Mouse (Mus musculus) kidney, embryonic 14.5 days (tissue): ENCODE results near the gene Slc35d3. TPM values are rescaled to one million over a fixed set of nuclear protein-coding genes. Genes with fewer than 3 reads are reported as not detected.
A peak's percentile ranks its signal among the peaks of the same experiment; 100 is the strongest.

ENCODE experiments used
- ATAC-seq: fragments of 200-750 bp; cut with Nextera tagmentation; 2 replicates; pipeline ENCODE4 v1.8.0; 2017; ENCODE audit warnings: moderate number of reproducible peaks, mild to moderate bottlenecking, moderate TSS enrichment, moderate library complexity; ENCODE audit not compliant: low FRiP score, low TSS enrichment
- H3K27ac ChIP-seq: fragments of 300-500 bp; sonication (generic); 2 replicates; pipeline ENCODE4 v1.5.1; 2014; ENCODE audit warnings: low read depth, mild to moderate bottlenecking, low read length, moderate library complexity, mixed read lengths
- H3K27me3 ChIP-seq: fragments of 300-500 bp; sonication (generic); 2 replicates; pipeline ENCODE4 v1.6.1; 2014; ENCODE audit warnings: mild to moderate bottlenecking, low read length; ENCODE audit not compliant: control insufficient read depth, insufficient read depth
- H3K36me3 ChIP-seq: fragments of 300-500 bp; sonication (generic); 2 replicates; pipeline ENCODE4 v1.6.1; 2014; ENCODE audit warnings: low read length, mixed read lengths; ENCODE audit not compliant: control insufficient read depth, insufficient read depth
- H3K4me1 ChIP-seq: fragments of 300-500 bp; sonication (generic); 2 replicates; pipeline ENCODE4 v1.6.1; 2014; ENCODE audit warnings: low read length, mixed read lengths; ENCODE audit not compliant: control insufficient read depth, insufficient read depth
- H3K4me2 ChIP-seq: fragments of 300-500 bp; sonication (generic); replicated peaks from 2 replicates; pipeline ENCODE4 v1.6.1; 2014; ENCODE audit warnings: low read depth, mild to moderate bottlenecking, low read length
- H3K4me3 ChIP-seq: fragments of 300-500 bp; sonication (generic); 2 replicates; pipeline ENCODE4 v1.5.1; 2014; ENCODE audit warnings: mild to moderate bottlenecking, low read length
- H3K9ac ChIP-seq: fragments of 300-500 bp; sonication (generic); 2 replicates; pipeline ENCODE4 v1.6.1; 2014; ENCODE audit warnings: low read depth, mild to moderate bottlenecking, low read length, moderate library complexity
- H3K9me3 ChIP-seq: fragments of 300-500 bp; sonication (generic); 2 replicates; pipeline ENCODE4 v1.6.1; 2016; ENCODE audit warnings: low read length; ENCODE audit not compliant: control insufficient read depth
- WGBS: fragments of 180-500 bp; shearing (Covaris S2); extraction: QIAGEN DNeasy Blood & Tissue Kit; methylation state at CpG from one replicate; pipeline ENCODE4 v1.1.7; 2014; 5-methylcytosine and 5-hydroxymethylcytosine counted together
- polyA plus RNA-seq: library from polyadenylated mRNA; unstranded; fragments of >200 nt; fragmentation: Nextera tagmentation; extraction: Ambion mirVana; gene quantifications from 2 replicates; pipeline ENCODE4 v1.2.1, GENCODE M21; 2014

Gene Slc35d3
- polyA plus RNA-seq, 1 experiment from 2014 or later, result 0.08 TPM

DNA sequence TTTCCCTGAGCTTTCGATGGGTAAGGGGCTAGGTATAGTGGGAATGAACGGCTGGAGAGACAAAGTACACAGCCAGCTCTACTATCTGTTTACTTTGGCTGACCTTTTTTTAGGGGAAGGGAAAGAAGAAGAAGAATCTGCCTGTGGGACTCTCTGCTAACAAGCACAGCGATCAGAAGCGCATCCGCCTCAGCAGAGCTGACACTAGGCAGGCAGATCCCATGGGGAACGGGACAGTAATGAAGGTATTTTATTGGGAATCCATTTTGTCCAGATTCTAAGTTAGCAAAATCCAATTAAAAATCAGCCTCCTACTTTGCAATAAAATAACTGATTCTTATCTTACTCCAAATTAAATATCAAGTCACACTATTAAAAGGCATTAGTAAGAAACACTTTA lies 27.9 kb upstream of the Slc35d3 start:
- no peak overlapping the region for H3K27ac ChIP-seq
- H3K9ac ChIP-seq, result no peak overlapping the region
- ATAC-seq, result no peak
- H3K4me3 ChIP-seq, result no peak overlapping the region
- no peaks in the 10 kb centered on the region for H3K27me3 ChIP-seq
- no peaks in the 10 kb centered on the region for H3K4me1 ChIP-seq
- no peak overlapping the region for H3K4me2 ChIP-seq
- H3K9me3 ChIP-seq, result no peaks in the 10 kb centered on the region
- no peaks in the 10 kb centered on the region for H3K36me3 ChIP-seq
- 61% methylated on average over 6 of the region's 6 CpGs for WGBS

GRCm38 (mm10) chr10:19877679-19878078 lies 26.4 kb upstream of the Slc35d3 start:
- Histone ChIP-seq H3K36me3 (no peaks in the 10 kb centered on the region; the same call in 1 of the 2 replicates), H3K27ac (no peak overlapping the region), H3K4me1 (no peaks in the 10 kb centered on the region), H3K9ac (no peak overlapping the region), H3K4me2 (no peak overlapping the region), H3K9me3 (no peaks in the 10 kb centered on the region), H3K4me3 (no peak overlapping the region), H3K27me3 (no peaks in the 10 kb centered on the region)
- WGBS, result 87% methylated on average over 9 of the region's 9 CpGs
- no peak for ATAC-seq

DNA sequence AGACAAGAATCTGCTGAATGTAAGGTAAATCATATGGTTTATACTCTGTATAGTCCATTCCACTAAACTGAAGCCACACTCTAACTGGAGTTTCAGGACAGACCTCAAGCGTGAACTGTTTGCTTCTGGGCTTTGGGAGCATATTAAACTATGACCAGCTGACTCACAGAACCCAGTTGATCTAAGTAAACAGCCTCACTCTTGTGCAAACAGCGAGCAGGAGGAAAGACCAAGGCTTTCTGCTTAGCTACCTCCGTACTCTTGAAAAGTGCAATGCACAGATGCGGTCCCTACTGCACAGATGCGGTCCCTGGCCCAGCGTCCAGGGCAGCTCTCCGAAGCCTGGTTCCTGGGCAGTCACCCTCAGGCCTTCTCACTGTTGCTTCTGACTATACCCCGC lies 26.0 kb upstream of the Slc35d3 start:
- no peak overlapping the region for H3K27ac ChIP-seq
- H3K4me1 ChIP-seq, result no peaks in the 10 kb centered on the region
- no peak overlapping the region for H3K9ac ChIP-seq
- no peaks in the 10 kb centered on the region for H3K27me3 ChIP-seq
- H3K36me3 ChIP-seq, result no peaks in the 10 kb centered on the region; the same call in 1 of the 2 replicates
- no peaks in the 10 kb centered on the region for H3K9me3 ChIP-seq
- 89% methylated on average over 8 of the region's 8 CpGs for WGBS
- no peak overlapping the region for H3K4me3 ChIP-seq
- no peak overlapping the region for H3K4me2 ChIP-seq
- ATAC-seq, result no peak

DNA sequence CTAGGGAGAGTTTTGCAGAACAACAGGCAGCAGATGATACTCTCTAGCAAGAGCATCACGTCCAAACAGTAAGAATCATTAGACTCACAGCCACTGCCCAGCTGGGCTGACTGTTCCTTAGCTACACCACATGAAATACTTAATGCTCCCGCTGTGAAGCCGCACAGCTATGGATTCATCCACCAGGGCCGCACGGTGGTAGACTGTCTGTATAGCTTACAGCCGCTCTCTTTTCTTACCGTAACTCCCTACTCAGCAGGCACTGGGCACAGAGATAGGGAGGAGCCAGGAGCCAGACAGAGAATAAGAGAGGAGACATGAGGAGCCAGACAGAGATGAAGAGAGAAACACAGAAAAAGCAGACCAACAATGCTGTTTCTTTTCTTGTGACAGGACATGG lies 25.4 kb upstream of the Slc35d3 start:
- Histone ChIP-seq H3K27me3 (no peaks in the 10 kb centered on the region), H3K9ac (no peak overlapping the region), H3K4me2 (no peak overlapping the region), H3K27ac (no peak overlapping the region), H3K4me3 (no peak overlapping the region), H3K36me3 (no peaks in the 10 kb centered on the region; the same call in 1 of the 2 replicates), H3K4me1 (no peaks in the 10 kb centered on the region), H3K9me3 (no peaks in the 10 kb centered on the region)
- no peak for ATAC-seq
- WGBS, result 80% methylated on average over 7 of the region's 7 CpGs

GRCm38 (mm10) chr10:19875346-19875745 lies 24.1 kb upstream of the Slc35d3 start:
- ATAC-seq, result no peak

DNA sequence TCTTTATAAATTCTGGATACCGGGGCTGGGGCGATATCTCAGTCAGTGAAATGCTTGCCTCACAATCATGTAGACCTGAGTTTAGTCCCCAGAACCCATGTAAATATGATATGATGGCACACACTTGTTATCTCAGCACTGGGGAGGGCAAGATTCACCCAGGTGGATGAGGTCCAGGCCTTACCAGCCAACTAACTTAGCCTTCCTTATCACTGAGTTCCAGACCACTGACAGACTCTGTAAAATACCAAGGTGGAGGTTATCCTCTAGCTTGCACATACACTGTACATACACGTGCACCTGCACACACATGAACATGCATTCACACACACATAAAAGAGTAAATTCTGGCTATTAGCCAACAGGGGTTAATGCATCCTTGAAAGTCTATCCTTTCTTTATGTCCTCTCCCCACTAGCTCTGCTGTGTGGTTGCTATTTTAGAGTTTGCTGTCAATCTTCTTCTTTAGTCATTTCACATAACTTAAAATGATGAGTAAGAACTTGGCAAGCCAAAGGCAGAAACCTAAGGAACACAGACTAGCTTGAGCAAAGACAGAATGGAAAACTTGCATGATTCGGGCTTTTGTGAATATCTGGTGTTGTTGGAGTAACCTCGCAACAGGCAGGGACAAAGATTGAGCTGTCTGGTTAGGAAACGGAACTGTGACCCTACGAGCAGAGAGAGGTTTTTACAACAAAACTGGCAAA lies 4.5 kb upstream of the Slc35d3 start:
- Histone ChIP-seq H3K4me2 (no peak overlapping the region), H3K27ac (no peak overlapping the region), H3K9ac (no peak overlapping the region), H3K36me3 (no peaks in the 10 kb centered on the region), H3K4me3 (no peak overlapping the region), H3K9me3 (no peaks in the 10 kb centered on the region), H3K4me1 (peaks cover 7% of the 10 kb centered on the region; the same call in 1 of the 2 replicates), H3K27me3 (peaks cover 26% of the 10 kb centered on the region)
- no peak for ATAC-seq
- WGBS, result 90% methylated on average over 7 of the region's 7 CpGs

More at GRCm38 (mm10) chr10:19875346-19875745, 24.1 kb upstream of the Slc35d3 start:
- H3K27ac ChIP-seq, result no peak overlapping the region
- H3K27me3 ChIP-seq, result no peaks in the 10 kb centered on the region
- H3K4me2 ChIP-seq, result no peak overlapping the region
- H3K9ac ChIP-seq, result no peak overlapping the region
- no peaks in the 10 kb centered on the region; the same call in 1 of the 2 replicates for H3K36me3 ChIP-seq
- no peaks in the 10 kb centered on the region for H3K4me1 ChIP-seq
- no peaks in the 10 kb centered on the region for H3K9me3 ChIP-seq
- H3K4me3 ChIP-seq, result no peak overlapping the region
- 88% methylated on average over 5 of the region's 5 CpGs for WGBS

- no peaks in the 10 kb centered on the region for H3K9me3 ChIP-seq
- H3K36me3 ChIP-seq, result no peaks in the 10 kb centered on the region
- no peak overlapping the region for H3K27ac ChIP-seq
- no peak overlapping the region for H3K4me3 ChIP-seq
- 37% methylated on average over 2 of the region's 2 CpGs for WGBS
- no peak overlapping the region for H3K4me2 ChIP-seq
- no peak for ATAC-seq
- H3K9ac ChIP-seq, result no peak overlapping the region
- H3K27me3 ChIP-seq, result peaks cover 46% of the 10 kb centered on the region
- H3K4me1 ChIP-seq, result peaks cover 16% of the 10 kb centered on the region; the same call in 1 of the 2 replicates
These were observed 2.4 kb upstream of the Slc35d3 start for GRCm38 (mm10) chr10:19853609-19854008.

DNA sequence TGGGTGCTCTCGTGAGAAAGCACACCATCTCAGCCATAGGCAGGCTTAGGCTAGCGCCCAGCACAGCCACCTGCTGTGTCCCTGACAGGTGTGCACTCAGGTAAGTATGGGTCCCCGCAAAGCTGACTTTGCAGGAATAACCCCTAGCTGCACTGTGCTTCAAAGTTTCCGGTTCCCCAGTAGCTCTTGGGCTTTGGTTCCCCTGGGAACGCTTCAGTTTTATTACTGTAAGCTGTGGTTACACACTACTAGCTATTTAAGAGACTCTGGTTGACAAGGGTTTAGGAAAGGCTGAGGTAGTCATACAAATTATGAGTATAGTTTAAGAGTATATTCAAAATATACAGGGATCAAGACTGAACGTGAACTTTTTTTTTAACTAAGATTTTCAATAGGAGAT lies 1.5 kb upstream of the Slc35d3 start:
- ATAC-seq, result no peak
- Histone ChIP-seq H3K27ac (no peak overlapping the region), H3K27me3 (peaks cover 50% of the 10 kb centered on the region), H3K36me3 (no peaks in the 10 kb centered on the region), H3K4me3 (no peak overlapping the region), H3K4me2 (no peak overlapping the region), H3K9ac (no peak overlapping the region), H3K9me3 (no peaks in the 10 kb centered on the region), H3K4me1 (peaks cover 16% of the 10 kb centered on the region; the same call in 1 of the 2 replicates)
- 21% methylated on average over 6 of the region's 6 CpGs for WGBS

DNA sequence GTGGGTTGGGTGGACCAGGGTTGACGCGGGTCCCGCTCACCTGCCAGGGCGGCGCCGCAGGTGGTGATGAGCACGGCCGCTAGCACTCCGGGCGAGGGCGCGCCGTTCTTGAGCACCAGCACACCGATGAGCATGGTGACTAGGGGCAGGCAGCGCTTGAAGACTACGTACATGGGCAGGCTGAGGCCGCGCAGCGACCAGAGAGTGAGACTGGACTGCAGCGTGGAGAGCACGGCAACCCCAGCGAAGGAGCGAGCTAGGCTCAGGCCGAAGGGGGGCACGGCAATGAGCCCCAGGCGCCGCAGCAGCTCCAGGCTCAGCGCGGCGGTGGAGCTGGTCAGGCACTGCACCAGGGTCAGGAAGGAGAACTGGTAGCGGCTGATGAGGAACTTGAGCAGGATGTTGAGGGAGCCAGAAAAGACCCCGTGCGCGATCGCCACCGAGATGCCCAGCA lies 688 bp downstream of the Slc35d3 start:
- Histone ChIP-seq H3K27ac (no peak overlapping the region), H3K27me3 (peaks cover 50% of the 10 kb centered on the region), H3K36me3 (no peaks in the 10 kb centered on the region), H3K9ac (peak overlapping the region; percentile 42), H3K4me3 (peak overlapping the region; percentile 57), H3K4me2 (peak overlapping the region; percentile 100), H3K9me3 (no peaks in the 10 kb centered on the region), H3K4me1 (peaks cover 16% of the 10 kb centered on the region; the same call in 1 of the 2 replicates)
- ATAC-seq, result peak; percentile 48
- 1% methylated on average over 33 of the region's 36 CpGs for WGBS
